Mouse (Mus musculus): ENCODE data around the gene Sppl2b. TPM values are rescaled to one million over a fixed set of nuclear protein-coding genes. Genes with fewer than 3 reads are reported as not detected.

The Sppl2b gene
- total and polyA plus RNA-seq, 3 experiments, result 52.0 to 65.9 TPM; not detected in 1

DNA sequence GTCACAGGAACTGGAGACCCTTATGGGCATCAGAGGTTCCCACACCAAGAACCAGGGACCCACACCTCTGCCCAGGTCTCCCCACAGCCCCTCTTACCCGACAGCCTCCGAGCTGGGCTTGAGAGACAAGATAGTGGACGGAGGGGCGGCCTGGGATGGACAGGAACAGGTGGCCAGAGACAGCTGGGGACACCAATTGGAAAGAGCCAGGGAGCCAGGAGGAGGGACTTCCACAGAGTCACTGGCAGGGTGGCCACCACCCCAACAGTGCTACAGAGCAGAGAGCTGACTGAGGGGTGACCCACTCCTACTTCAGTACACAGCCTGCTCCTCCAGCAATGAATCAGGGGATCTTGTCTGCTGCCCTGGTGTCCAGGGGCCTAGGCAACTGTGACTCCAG lies 41.7 kb upstream of the Sppl2b start, which contains the start of gene Jsrp1:
Gene Jsrp1 (minus strand): TSS at position 133 of the 400 bp plus-strand sequence.
- DNase-seq (ENCODE audit: low read depth, low spot score), result no peak
- Histone ChIP-seq H3K4me1 (ENCODE audit: control insufficient read depth in 1 of 2, insufficient read depth in 2 of 2, low read length in 2 of 2) (peaks cover 0 to 3% of the 10 kb centered on the region in 2 experiments; a peak in 2 of 4 replicates), H3K27me3 (ENCODE audit: control insufficient read depth in 1 of 2, insufficient read depth in 2 of 2, low read length in 2 of 2) (no peaks in the 10 kb centered on the region), H3K27ac (ENCODE audit: control insufficient read depth, low read depth, low read length) (no peak within 1 kb of the TSS), H3K4me3 (ENCODE audit: control insufficient read depth in 1 of 2, insufficient read depth in 1 of 2, low read depth in 2 of 2, low read length in 2 of 2) (no peak within 1 kb of the TSS), H3K9me3 (replicated peaks; ENCODE audit: insufficient read depth, low read length) (no peaks in the 10 kb centered on the region), H3K36me3 (ENCODE audit: control insufficient read depth in 1 of 2, insufficient read depth in 2 of 2, low read length in 2 of 2) (no peaks in the 10 kb centered on the region), H3K79me2 (ENCODE audit: control insufficient read depth, insufficient read depth, low read length, poor library complexity) (no peaks in the 10 kb centered on the region), H3K9ac (ENCODE audit: control insufficient read depth, low read depth, low read length, poor library complexity, severe bottlenecking) (no peak within 1 kb of the TSS)
- TF ChIP-seq CHD1 (IDR thresholded peaks at IDR 0.05; ENCODE audit: low read depth, low read length), result no peak
- TF ChIP-seq MYB (IDR thresholded peaks at IDR 0.05; ENCODE audit: low read depth, low read length), result no peak
- no peak for TF ChIP-seq RCOR1 (IDR thresholded peaks at IDR 0.05; ENCODE audit: low read depth, low read length)
- TF ChIP-seq NELFE (IDR thresholded peaks at IDR 0.05; ENCODE audit: low read depth, low read length), result no peak
- TF ChIP-seq GABPA (IDR thresholded peaks at IDR 0.05; ENCODE audit: low read depth, low read length), result no peak
- TF ChIP-seq ELF1 (IDR thresholded peaks at IDR 0.05; ENCODE audit: low read depth, low read length), result no peak
- no peak for TF ChIP-seq ZMIZ1 (IDR thresholded peaks at IDR 0.05; ENCODE audit: low read depth, low read length)

DNA sequence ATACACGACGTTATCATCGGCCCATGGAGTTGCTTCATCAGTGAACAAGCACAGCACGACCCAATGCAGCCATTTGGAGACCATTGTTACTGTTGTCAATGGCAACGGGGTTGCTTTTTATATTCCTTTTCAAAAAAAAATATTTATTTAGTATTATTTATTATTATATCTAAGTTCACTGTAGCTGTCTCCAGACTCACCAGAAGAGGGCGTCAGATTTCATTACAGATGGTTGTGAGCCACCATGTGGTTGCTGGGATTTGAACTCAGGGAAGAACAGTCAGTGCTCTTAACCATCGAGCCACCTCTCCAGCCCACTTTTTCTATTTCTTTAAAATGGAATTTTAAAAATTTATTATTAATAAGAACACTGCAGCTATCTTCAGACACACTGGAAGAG lies 40.3 kb upstream of the Sppl2b start:
- no peak for DNase-seq (ENCODE audit: low read depth, low spot score)
- no peaks in the 10 kb centered on the region for H3K27me3 ChIP-seq (ENCODE audit: control insufficient read depth in 1 of 2, insufficient read depth in 2 of 2, low read length in 2 of 2)
- H3K4me3 ChIP-seq (ENCODE audit: control insufficient read depth in 1 of 2, insufficient read depth in 1 of 2, low read depth in 2 of 2, low read length in 2 of 2), result no peak overlapping the region
- peaks cover 0 to 4% of the 10 kb centered on the region in 2 experiments; a peak in 1 of 4 replicates for H3K36me3 ChIP-seq (ENCODE audit: control insufficient read depth in 1 of 2, insufficient read depth in 2 of 2, low read length in 2 of 2)
- H3K27ac ChIP-seq (ENCODE audit: control insufficient read depth, low read depth, low read length), result no peak overlapping the region
- H3K9me3 ChIP-seq (replicated peaks; ENCODE audit: insufficient read depth, low read length), result no peaks in the 10 kb centered on the region
- H3K4me1 ChIP-seq (ENCODE audit: control insufficient read depth in 1 of 2, insufficient read depth in 2 of 2, low read length in 2 of 2), result peaks cover 0 to 10% of the 10 kb centered on the region in 2 experiments; a peak in 2 of 4 replicates
- H3K9ac ChIP-seq (ENCODE audit: control insufficient read depth, low read depth, low read length, poor library complexity, severe bottlenecking), result no peak overlapping the region
- TF ChIP-seq ZC3H11A (IDR thresholded peaks at IDR 0.05; ENCODE audit: low read depth, low read length) (no peak), JUND (IDR thresholded peaks at IDR 0.05; ENCODE audit: low read depth, low read length) (no peak), SIN3A (IDR thresholded peaks at IDR 0.05; ENCODE audit: low read length) (no peak), TBP (IDR thresholded peaks at IDR 0.05; ENCODE audit: low read depth, low read length) (no peak), MXI1 (IDR thresholded peaks at IDR 0.05; ENCODE audit: low read depth, low read length) (no peak), TCF12 (IDR thresholded peaks at IDR 0.05; ENCODE audit: low read depth, low read length) (no peak), SMC3 (IDR thresholded peaks at IDR 0.05; ENCODE audit: low read depth, low read length) (peak; percentile 6; the same call in 1 of the 2 replicates), GABPA (IDR thresholded peaks at IDR 0.05; ENCODE audit: low read depth, low read length) (no peak), ELF1 (IDR thresholded peaks at IDR 0.05; ENCODE audit: low read depth, low read length) (no peak), RAD21 (IDR thresholded peaks at IDR 0.05; ENCODE audit: low read depth, low read length) (no peak), CTCF (IDR thresholded peaks at IDR 0.05 in 2 of 3, conservative IDR thresholded peaks at IDR 0.05 in 1 of 3; ENCODE audit: control insufficient read depth in 1 of 3, insufficient read depth in 1 of 3, low read depth in 2 of 3, low read length in 3 of 3, poor library complexity in 1 of 3, severe bottlenecking in 1 of 3) (peak in 1 of 3 experiments; percentile 38; a peak in 2 of 6 replicates), EP300 (IDR thresholded peaks at IDR 0.05; ENCODE audit: low read depth in 1 of 2, low read length in 2 of 2) (no peak)
- no peaks in the 10 kb centered on the region for H3K79me2 ChIP-seq (ENCODE audit: control insufficient read depth, insufficient read depth, low read length, poor library complexity)

Data from MEL (cell line).